Mouse (Mus musculus) hindbrain, embryonic 12.5 days (tissue): ENCODE measurements at regions not wholly inside any gene's neighbourhood (a gene's known extent, or its start where the extent isn't known, plus 50 kb on each side); places are given as distances from the start of the nearest gene placed in this dataset.
A peak's percentile ranks its signal among the peaks of the same experiment; 100 is the strongest.

ENCODE experiments used
- ATAC-seq: fragments of 200-750 bp; cut with Nextera tagmentation; 2 replicates; pipeline ENCODE4 v1.8.0; 2017; ENCODE audit warnings: moderate TSS enrichment; ENCODE audit not compliant: low FRiP score
- H3K27ac ChIP-seq: fragments of 300-500 bp; sonication (generic); 2 replicates; pipeline ENCODE4 v1.5.1; 2016; ENCODE audit warnings: mild to moderate bottlenecking
- H3K27me3 ChIP-seq: fragments of 300-500 bp; sonication (generic); 2 replicates; pipeline ENCODE4 v1.6.1; 2016; ENCODE audit warnings: mild to moderate bottlenecking
- H3K36me3 ChIP-seq: fragments of 300-500 bp; sonication (generic); 2 replicates; pipeline ENCODE4 v1.6.1; 2016; ENCODE audit warnings: mild to moderate bottlenecking
- H3K4me1 ChIP-seq: fragments of 300-500 bp; sonication (generic); 2 replicates; pipeline ENCODE4 v1.6.1; 2016
- H3K4me2 ChIP-seq: fragments of 300-500 bp; sonication (generic); replicated peaks from 2 replicates; pipeline ENCODE4 v1.6.1; 2016; ENCODE audit warnings: mild to moderate bottlenecking
- H3K4me3 ChIP-seq: fragments of 300-500 bp; sonication (generic); 2 replicates; pipeline ENCODE4 v1.5.1; 2016; ENCODE audit warnings: mild to moderate bottlenecking
- H3K9ac ChIP-seq: fragments of 300-500 bp; sonication (generic); 2 replicates; pipeline ENCODE4 v1.6.1; 2016; ENCODE audit warnings: mild to moderate bottlenecking, moderate library complexity
- H3K9me3 ChIP-seq: fragments of 300-500 bp; sonication (generic); replicated peaks from 2 replicates; pipeline ENCODE4 v1.6.1; 2016; ENCODE audit warnings: mild to moderate bottlenecking
- WGBS: fragments of 180-500 bp; shearing (Covaris S2); methylation state at CpG from one replicate; pipeline ENCODE4 v1.1.7; 2016; 5-methylcytosine and 5-hydroxymethylcytosine counted together

GRCm38 (mm10) chr1:110194481-110194880 lies 212.2 kb downstream of the Cdh7 start:
- no peaks in the 10 kb centered on the region for H3K9me3 ChIP-seq
- H3K4me3 ChIP-seq, result no peak overlapping the region
- H3K4me1 ChIP-seq, result no peaks in the 10 kb centered on the region
- H3K27me3 ChIP-seq, result no peaks in the 10 kb centered on the region
- 89% methylated on average over 2 of the region's 2 CpGs for WGBS
- ATAC-seq, result no peak
- H3K9ac ChIP-seq, result no peak overlapping the region
- no peak overlapping the region for H3K4me2 ChIP-seq
- no peaks in the 10 kb centered on the region for H3K36me3 ChIP-seq
- H3K27ac ChIP-seq, result no peak overlapping the region

- Histone ChIP-seq H3K9ac (no peak overlapping the region), H3K36me3 (no peaks in the 10 kb centered on the region), H3K9me3 (no peaks in the 10 kb centered on the region), H3K27me3 (no peaks in the 10 kb centered on the region), H3K4me2 (no peak overlapping the region), H3K4me1 (no peaks in the 10 kb centered on the region), H3K27ac (no peak overlapping the region), H3K4me3 (no peak overlapping the region)
- ATAC-seq, result no peak
- 88% methylated on average over 1 of the region's 1 CpGs for WGBS
Measured at GRCm38 (mm10) chr1:110215956-110216355, 233.7 kb downstream of the Cdh7 start.

- Histone ChIP-seq H3K36me3 (no peaks in the 10 kb centered on the region), H3K4me3 (no peak overlapping the region), H3K9me3 (no peaks in the 10 kb centered on the region), H3K4me1 (no peaks in the 10 kb centered on the region), H3K4me2 (no peak overlapping the region), H3K27me3 (no peaks in the 10 kb centered on the region), H3K27ac (no peak overlapping the region), H3K9ac (no peak overlapping the region)
- ATAC-seq, result peak; percentile 73
- WGBS, result 69% methylated on average over 4 of the region's 4 CpGs
Measured at GRCm38 (mm10) chr1:110246218-110246617, 264.0 kb downstream of the Cdh7 start.
